Mouse (Mus musculus): ENCODE results near the gene Inafm2.

- TF ChIP-seq CTCF (IDR thresholded peaks at IDR 0.05; ENCODE audit: control insufficient read depth, insufficient read depth, low read length), result no peak
- no peak for TF ChIP-seq POLR2A (IDR thresholded peaks at IDR 0.05; ENCODE audit: borderline replicate concordance, control insufficient read depth, low read depth, low read length)
Measured at GRCm38 (mm10) chr2:118756103-118756502, 10.5 kb downstream of the Inafm2 start.
